Mouse (Mus musculus) forebrain, postnatal 0 days (tissue): ENCODE data around the gene Nme6. TPM values are rescaled to one million over a fixed set of nuclear protein-coding genes. Genes with fewer than 3 reads are reported as not detected.

Experiments
- ATAC-seq: fragments of 200-750 bp; cut with Nextera tagmentation; 2 replicates; pipeline ENCODE4 v1.8.0; 2017; ENCODE audit warnings: mild to moderate bottlenecking, moderate library complexity
- DNase-seq: peaks from one replicate; pipeline ENCODE4 v3.0.0-alpha.2; 2015
- H3K27ac ChIP-seq: fragments of 300-500 bp; sonication (generic); 2 replicates; pipeline ENCODE4 v1.5.1; 2014; ENCODE audit warnings: low read depth, mild to moderate bottlenecking, antibody characterized with exemption, low read length, moderate library complexity, mixed read lengths
- H3K27me3 ChIP-seq: fragments of 300-500 bp; sonication (generic); 2 replicates; pipeline ENCODE4 v1.6.1; 2014; ENCODE audit warnings: mild to moderate bottlenecking, low read length, mixed read lengths; ENCODE audit not compliant: insufficient read depth
- H3K36me3 ChIP-seq: fragments of 300-500 bp; sonication (generic); 2 replicates; pipeline ENCODE4 v1.6.1; 2014; ENCODE audit warnings: mild to moderate bottlenecking, moderate library complexity; ENCODE audit not compliant: insufficient read depth
- H3K4me1 ChIP-seq: fragments of 300-500 bp; sonication (generic); 2 replicates; pipeline ENCODE4 v1.6.1; 2014; ENCODE audit warnings: antibody characterized with exemption; ENCODE audit not compliant: insufficient read depth
- H3K4me2 ChIP-seq: fragments of 300-500 bp; sonication (generic); 2 replicates; pipeline ENCODE4 v1.6.1; 2014; ENCODE audit warnings: low read depth, mild to moderate bottlenecking, moderate library complexity
- H3K4me3 ChIP-seq: fragments of 300-500 bp; sonication (generic); 2 replicates; pipeline ENCODE4 v1.5.1; 2014; ENCODE audit warnings: low read depth, low read length, mixed read lengths
- H3K9ac ChIP-seq: fragments of 300-500 bp; sonication (generic); 2 replicates; pipeline ENCODE4 v1.6.1; 2014; ENCODE audit warnings: mild to moderate bottlenecking
- H3K9me3 ChIP-seq: fragments of 300-500 bp; sonication (generic); 2 replicates; pipeline ENCODE4 v1.6.1; 2016; ENCODE audit warnings: low read length
- CTCF ChIP-seq: sonication (generic); IDR thresholded peaks from 2 replicates; pipeline ENCODE4 v1.5.1; 2016; ENCODE audit warnings: antibody characterized with exemption, control low read depth, low read depth
- WGBS: fragments of 180-500 bp; shearing (Covaris S2); extraction: QIAGEN DNeasy Blood & Tissue Kit; methylation state at CpG from one replicate; pipeline ENCODE4 v1.1.7; 2014; 5-methylcytosine and 5-hydroxymethylcytosine counted together
- polyA plus RNA-seq: library from polyadenylated mRNA; unstranded; fragments of >200 nt; fragmentation: Nextera tagmentation; extraction: Ambion mirVana; gene quantifications from 2 replicates; pipeline ENCODE4 v1.2.1, GENCODE M21; 2015
- total RNA-seq: library from RNA; depleted of rRNA; stranded (reverse); fragments of >200 nt; gene quantifications from 2 replicates; pipeline ENCODE4 v1.2.3, GENCODE M21; 2014

Nme6 gene
- total and polyA plus RNA-seq, 2 experiments from 2014 or later: 31.3 to 47.5 TPM

DNA sequence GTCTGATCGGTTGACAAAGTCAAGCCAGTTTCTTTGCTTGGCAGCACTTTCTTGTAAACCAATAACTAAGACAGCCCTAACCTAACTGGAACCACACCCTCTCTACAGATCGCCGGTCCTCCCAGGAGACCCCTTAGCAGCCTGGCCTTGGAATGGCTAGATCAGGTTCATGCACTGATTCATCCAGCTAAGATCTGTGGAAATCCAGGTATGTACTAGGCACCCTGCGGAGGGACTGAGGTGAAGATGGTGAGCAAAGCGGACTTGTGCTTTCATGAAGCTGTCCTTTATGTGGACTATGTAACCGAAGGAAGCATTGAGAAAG lies 501 bp downstream of the Nme6 start:
- Histone ChIP-seq H3K36me3 (peaks cover 1% of the 10 kb centered on the region; the same call in 1 of the 2 replicates), H3K9me3 (no peaks in the 10 kb centered on the region), H3K4me3 (peak overlapping the region; percentile 69), H3K4me2 (peak overlapping the region; percentile 92), H3K4me1 (peaks cover 5% of the 10 kb centered on the region), H3K27me3 (no peaks in the 10 kb centered on the region), H3K27ac (0 out of 2 replicates have a peak overlapping the region, but pooled peaks have one; percentile 91), H3K9ac (peak overlapping the region; percentile 73)
- ATAC-seq: no peak
- TF ChIP-seq CTCF: no peak
- WGBS: 8% methylated on average over 6 of the region's 6 CpGs
- no peak for DNase-seq

DNA sequence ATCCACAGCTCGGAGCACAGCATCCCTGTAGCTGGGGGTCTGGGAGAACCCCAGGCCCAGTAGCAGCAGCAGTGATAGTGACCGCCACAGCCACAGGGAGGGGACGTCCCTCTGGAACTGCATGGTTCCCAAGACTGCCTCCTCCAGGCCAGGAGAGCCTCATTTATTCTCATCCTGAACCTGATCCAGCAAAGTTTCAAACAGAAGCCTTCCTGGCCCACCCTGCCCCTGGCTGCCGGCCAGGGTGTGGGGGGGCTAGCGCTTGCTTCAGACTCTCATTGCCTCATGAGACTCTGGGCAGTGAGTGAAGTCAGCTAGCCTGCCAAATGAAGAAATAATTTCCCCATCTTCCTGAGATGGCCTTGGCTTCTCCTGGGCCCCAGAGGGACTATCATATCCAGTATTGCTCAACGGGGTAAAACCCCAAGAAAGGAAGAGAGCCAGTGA lies 16.8 kb downstream of the Nme6 start, which contains the start of gene Camp:
TSS of gene Camp (minus strand) at position 306 of the 447 bp plus-strand sequence.
- Histone ChIP-seq H3K27me3 (no peaks in the 10 kb centered on the region), H3K36me3 (peaks cover 5% of the 10 kb centered on the region; the same call in 1 of the 2 replicates), H3K4me3 (no peak within 1 kb of the TSS), H3K9ac (no peak within 1 kb of the TSS), H3K27ac (no peak within 1 kb of the TSS), H3K4me2 (no peak within 1 kb of the TSS), H3K4me1 (no peaks in the 10 kb centered on the region), H3K9me3 (no peaks in the 10 kb centered on the region)
- TF ChIP-seq CTCF: no peak
- 63% methylated on average over 6 of the region's 6 CpGs for WGBS
- no peak for ATAC-seq
- DNase-seq: peak; percentile 15

DNA sequence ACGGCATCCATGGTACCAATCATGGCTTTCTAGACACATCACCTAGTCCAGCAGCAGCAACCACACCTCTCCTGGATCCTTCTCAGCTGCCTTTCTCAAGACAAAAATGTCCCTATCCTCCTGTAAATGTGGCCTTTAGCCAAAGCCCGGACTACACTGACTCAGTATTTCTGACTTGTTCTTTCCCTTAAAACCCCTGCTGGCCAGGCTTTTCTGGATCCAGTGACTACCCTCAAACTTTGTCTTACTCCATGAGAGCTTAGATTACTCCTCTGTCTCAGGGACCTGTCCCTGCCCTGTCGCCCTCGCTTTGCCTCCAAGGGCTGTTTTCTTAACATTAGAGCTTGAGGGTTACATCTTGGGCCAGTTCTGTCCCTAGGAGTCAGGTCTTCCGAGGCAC lies 17.6 kb downstream of the Nme6 start:
- no peaks in the 10 kb centered on the region for H3K9me3 ChIP-seq
- 0 out of 2 replicates have a peak, but pooled peaks cover under 1% of the 10 kb centered on the region for H3K36me3 ChIP-seq
- H3K27me3 ChIP-seq: no peaks in the 10 kb centered on the region
- H3K4me3 ChIP-seq: no peak overlapping the region
- 89% methylated on average over 5 of the region's 5 CpGs for WGBS
- H3K9ac ChIP-seq: no peak overlapping the region
- H3K4me1 ChIP-seq: no peaks in the 10 kb centered on the region
- H3K4me2 ChIP-seq: no peak overlapping the region
- no peak overlapping the region for H3K27ac ChIP-seq
- DNase-seq (no peak), ATAC-seq (no peak)
- no peak for TF ChIP-seq CTCF

DNA sequence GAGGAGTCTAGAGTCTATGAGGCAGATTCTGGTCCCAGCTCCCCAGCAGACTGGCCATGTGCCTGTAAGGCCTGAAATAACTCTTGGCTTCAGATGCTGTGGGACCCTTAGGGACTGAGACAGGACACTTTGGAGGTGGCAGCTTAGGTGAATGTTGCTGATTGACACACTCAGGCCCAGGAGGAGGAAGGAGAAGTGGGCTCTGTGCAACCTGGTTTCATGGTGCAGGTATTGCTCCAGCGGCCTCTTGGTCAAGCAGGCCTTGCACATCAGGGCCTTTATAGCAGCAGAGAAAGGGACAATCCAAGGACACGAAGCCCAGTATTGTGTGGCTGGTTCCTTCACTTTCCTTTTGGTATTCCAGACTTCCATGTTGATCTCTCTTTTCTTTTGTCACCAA lies 21.8 kb downstream of the Nme6 start:
- no peak for ATAC-seq

GRCm38 (mm10) chr9:109855947-109856346 lies 23.4 kb downstream of the Nme6 start:
- Histone ChIP-seq H3K27ac (no peak overlapping the region), H3K27me3 (no peaks in the 10 kb centered on the region), H3K36me3 (no peaks in the 10 kb centered on the region), H3K9me3 (no peaks in the 10 kb centered on the region), H3K4me3 (no peak overlapping the region), H3K9ac (no peak overlapping the region), H3K4me2 (no peak overlapping the region), H3K4me1 (no peaks in the 10 kb centered on the region)
- WGBS: 80% methylated on average over 6 of the region's 6 CpGs
- TF ChIP-seq CTCF: no peak
- DNase-seq: no peak
- ATAC-seq: no peak

More for the DNA sequence above, 21.8 kb downstream of the Nme6 start:
- no peaks in the 10 kb centered on the region for H3K4me1 ChIP-seq
- no peak overlapping the region for H3K4me2 ChIP-seq
- no peaks in the 10 kb centered on the region for H3K36me3 ChIP-seq
- no peak for DNase-seq
- no peak overlapping the region for H3K27ac ChIP-seq
- H3K27me3 ChIP-seq: no peaks in the 10 kb centered on the region
- 81% methylated on average over 2 of the region's 2 CpGs for WGBS
- H3K4me3 ChIP-seq: no peak overlapping the region
- no peak for TF ChIP-seq CTCF
- H3K9me3 ChIP-seq: no peaks in the 10 kb centered on the region
- no peak overlapping the region for H3K9ac ChIP-seq

- Histone ChIP-seq H3K4me3 (no peak overlapping the region), H3K27me3 (no peaks in the 10 kb centered on the region; the same call in 1 of the 2 replicates), H3K9ac (no peak overlapping the region), H3K4me2 (peak overlapping the region; percentile 36), H3K9me3 (no peaks in the 10 kb centered on the region), H3K36me3 (no peaks in the 10 kb centered on the region), H3K4me1 (no peaks in the 10 kb centered on the region), H3K27ac (no peak overlapping the region)
- DNase-seq: peak; percentile 74
- TF ChIP-seq CTCF: peak; percentile 87
- 15% methylated on average over 20 of the region's 20 CpGs for WGBS
- ATAC-seq: peak; percentile 36
These were observed 30.0 kb downstream of the Nme6 start for GRCm38 (mm10) chr9:109862397-109863044.

GRCm38 (mm10) chr9:109863085-109863484 lies 30.5 kb downstream of the Nme6 start:
- DNase-seq (no peak), ATAC-seq (no peak)
- 0 out of 2 replicates have a peak overlapping the region, but pooled peaks have one; percentile 36 for H3K4me2 ChIP-seq
- WGBS: 48% methylated on average over 3 of the region's 3 CpGs
- H3K4me3 ChIP-seq: no peak overlapping the region
- H3K4me1 ChIP-seq: no peaks in the 10 kb centered on the region
- H3K36me3 ChIP-seq: no peaks in the 10 kb centered on the region
- TF ChIP-seq CTCF: no peak
- no peaks in the 10 kb centered on the region for H3K9me3 ChIP-seq
- no peak overlapping the region for H3K9ac ChIP-seq
- no peak overlapping the region for H3K27ac ChIP-seq
- H3K27me3 ChIP-seq: no peaks in the 10 kb centered on the region; the same call in 1 of the 2 replicates
